Mouse (Mus musculus) kidney, adult 8-10 months (tissue): ENCODE data around the gene Rhot2.

Experiments
- DNase-seq, 2 experiments: peaks; one replicate each; pipeline ENCODE4 v3.0.0; 2022

Rhot2 gene

DNA sequence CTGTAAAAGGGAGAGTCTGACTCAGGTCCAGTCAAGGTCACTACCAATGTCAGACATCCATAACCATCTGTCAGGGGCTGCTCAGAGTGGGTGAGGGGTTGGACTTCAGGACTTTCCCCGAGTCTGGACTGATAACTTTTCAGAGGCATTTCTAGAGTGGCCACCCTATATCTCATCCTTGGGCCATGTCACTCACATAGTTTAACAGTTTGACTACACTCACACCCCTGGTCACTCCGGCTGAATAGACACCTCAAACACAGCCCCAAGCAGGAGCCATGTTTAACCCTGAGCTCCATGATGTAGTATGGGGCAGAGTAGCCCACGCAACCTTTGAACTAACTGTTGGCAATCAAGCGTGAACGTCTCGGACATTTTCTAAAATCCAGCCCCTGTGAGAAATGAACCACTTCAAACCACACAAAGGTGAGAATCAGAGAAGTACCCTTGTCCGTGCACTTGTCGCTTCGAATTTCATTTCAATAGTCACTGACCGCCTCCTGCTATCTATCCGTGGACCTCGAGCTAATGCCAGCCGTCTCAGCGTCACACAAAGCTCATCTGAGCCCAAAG lies 29.6 kb upstream of the Rhot2 start:
- DNase-seq, result peak in 1 of 2 experiments; percentile 66

DNA sequence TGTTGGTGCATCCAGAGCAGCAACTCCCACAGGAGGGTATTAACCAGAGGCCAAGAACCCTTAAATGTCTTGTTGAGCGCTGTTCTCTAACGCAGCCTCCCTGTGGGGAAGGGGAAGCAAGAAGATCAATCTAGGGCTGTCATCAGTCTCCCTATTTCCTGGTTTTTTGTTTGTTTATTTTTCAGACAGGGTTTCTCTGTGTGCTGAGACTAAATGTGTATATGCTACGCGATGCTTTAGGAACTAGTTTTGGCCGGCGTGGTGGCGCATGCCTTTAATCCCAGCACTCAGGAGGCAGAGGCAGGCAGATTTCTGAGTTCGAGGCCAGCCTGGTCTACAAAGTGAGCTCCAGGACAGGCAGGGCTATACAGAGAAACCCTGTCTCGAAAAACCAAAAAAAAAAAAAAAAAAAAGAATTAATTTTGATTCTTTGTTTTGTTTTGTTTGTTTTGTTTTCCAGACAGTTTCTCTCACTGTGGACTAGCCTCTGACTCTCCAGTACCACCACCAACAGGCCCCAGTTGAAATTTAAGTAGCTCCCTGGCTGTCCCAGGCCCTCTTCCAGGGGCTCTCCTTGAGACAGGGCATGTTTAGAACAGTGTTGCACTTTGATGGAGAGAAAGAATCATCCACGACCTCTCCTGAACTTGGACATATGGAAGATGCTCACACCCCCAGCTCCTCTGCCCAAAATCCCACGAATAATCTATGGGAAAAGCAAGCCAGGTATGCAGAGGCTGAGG lies 28.9 kb upstream of the Rhot2 start:
- DNase-seq, result no peak

DNA sequence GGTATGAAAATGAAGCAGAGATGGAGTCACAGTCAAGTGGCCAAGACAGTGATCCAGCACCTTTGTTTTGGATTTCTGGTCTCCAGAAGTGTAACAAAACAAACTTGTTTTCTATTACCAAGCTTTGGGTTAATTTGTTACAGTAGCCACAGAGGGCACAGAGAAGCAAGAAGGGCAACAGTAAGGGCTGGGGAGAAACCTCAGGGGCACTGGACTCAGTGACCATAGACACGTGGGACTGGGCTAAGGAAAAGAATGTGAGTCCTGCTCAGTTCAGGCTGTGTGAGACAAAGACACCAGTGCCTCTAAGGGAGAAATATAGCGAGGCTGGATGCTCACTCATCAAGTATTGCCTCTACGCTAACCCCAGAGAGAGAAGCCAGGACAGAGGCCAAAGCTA lies 28.0 kb upstream of the Rhot2 start:
- DNase-seq, result peak in 1 of 2 experiments; percentile 67

DNA sequence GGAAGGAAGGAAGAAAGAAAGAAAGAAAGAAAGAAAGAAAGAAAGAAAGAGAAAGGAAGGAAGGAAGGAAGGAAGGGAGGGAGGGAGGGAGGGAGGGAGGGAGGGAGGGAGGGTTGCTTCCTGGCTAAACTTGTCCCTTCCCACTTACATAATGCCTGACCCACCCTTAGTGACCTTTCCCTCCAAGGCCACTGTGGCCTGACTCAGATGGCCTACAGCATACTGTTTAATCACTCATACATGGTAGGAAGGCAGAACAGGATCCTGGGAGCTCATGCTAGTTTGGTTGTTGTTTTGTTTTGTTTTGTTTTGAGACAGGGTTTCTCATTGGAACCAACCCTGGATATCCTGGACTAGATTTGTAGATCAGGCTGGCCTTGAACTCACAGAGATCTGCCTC lies 26.9 kb upstream of the Rhot2 start:
- peak in 1 of 2 experiments; percentile 19 for DNase-seq

DNA sequence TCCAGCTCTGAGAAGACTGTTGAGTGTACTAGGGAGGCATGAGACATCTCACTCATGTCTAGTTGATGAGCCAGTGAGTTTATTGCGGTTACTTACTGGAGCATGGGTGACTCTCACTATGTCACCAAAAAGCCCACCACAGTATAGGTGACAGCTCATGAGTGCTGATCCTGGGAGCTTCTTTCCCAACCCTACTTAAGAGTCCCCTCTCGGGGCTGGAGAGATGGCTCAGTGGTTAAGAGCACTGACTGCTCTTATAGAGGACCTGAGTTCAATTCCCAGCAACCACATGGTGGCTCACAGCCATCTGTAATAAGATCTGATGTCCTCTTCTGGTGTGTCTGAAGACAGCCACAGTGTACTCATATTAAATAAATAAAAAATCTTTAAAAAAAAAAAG lies 25.3 kb upstream of the Rhot2 start:
- DNase-seq, result no peak

DNA sequence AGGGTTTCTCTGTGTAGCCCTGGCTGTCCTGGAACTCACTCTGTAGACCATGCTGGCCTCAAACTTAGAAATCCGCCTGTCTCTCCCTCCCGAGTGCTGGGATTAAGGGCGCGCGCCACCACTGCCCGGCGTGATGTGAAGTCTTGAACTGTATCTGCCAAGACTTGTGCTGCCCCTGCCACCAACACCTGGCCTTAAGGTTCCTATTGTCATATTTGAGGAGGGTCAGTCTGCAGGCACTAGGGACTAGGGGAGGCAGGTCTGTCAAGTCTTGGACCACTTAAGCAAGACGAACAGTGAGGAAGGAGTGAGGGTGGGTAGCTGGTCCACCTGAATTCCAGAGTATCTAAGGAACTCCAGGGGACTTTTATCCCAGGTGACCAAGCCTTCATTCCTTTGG lies 24.8 kb upstream of the Rhot2 start:
- DNase-seq, result no peak

DNA sequence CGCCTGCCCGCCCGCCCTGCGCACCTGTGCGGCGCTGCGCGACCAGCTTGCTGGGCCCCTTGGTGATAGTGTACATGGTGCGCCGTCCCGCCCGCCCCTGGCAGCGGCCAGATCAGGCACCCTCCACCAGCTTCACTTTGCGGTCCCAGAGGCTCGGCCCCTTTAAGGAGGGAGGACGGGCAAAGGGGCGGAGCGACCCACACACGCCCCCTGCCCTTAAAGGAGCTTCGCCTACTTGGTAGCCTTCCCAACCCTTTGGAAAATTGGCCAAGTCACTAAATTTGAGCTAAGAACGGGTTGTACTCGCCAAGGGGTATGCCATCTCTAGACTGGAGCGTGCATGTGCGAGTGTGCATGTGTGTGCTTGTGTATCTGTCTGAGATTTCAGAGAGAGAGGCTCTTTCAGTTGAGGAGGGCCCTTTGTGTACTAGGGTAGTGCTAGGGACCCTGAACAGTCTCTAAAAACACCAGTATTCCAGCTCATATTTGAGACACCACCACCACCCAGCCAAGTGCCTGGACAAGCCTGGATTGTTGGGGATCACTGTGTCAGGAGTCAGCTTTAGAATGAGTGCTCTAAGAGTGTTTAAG lies 24.0 kb upstream of the Rhot2 start, which contains the start of gene Mcrip2:
Gene Mcrip2, minus strand, starts transcription at position 164 of the 591 bp plus-strand sequence.
- peak; percentile 90 to 91 for DNase-seq

DNA sequence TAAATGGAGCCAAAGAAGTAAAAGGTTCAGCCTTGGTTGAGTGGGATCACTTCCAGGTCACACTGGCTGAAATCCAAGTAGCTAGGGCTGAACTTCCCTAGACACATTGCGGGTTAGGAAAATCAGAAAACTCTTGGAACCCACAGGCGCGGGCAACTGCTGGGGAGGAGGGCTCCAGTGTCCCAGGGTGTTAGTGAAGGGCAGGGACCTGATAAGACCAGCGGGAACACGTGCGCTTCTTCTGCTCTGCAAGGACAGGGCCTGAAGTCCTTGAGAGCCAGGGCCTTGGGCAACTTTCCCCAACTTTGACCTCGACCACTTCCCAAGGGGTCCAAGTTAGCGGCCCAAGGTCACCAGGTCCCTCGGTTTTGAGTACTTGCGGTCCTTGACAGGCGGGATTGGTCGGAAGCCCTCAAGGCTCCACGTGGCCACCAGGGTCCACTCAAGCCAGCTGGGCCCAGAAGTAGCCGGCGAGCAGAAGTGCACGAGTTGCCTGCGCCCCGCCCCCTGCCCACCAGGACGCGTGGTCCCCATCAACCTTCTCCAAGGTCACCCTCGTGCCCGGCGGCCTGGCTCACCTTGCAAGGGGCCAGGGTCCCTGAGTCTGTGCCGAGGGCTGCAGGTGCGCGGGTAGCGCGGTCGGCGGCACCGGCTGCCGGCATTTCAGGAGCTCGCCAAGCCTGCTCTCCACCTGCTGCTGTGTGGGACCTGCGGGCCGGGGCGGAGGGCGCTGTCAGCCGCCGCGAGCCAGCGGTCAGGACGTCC lies 23.4 kb upstream of the Rhot2 start:
- peak; percentile 79 to 84 for DNase-seq

DNA sequence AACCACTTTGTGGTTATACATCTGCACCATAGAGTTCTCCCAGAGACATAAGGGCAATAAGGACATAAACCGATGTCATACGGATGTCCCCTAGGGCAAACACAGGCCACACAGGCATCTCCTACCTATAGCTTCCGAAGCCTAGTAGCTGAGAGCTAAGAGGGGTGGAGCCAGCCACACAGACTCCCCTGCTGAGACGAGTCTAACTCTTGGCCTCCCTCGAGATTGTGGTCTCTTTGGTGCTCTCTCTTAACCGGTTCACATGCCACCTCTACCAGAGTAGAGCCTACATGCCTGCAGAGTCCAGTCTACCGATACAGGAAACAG lies 22.8 kb upstream of the Rhot2 start:
- DNase-seq, result no peak

DNA sequence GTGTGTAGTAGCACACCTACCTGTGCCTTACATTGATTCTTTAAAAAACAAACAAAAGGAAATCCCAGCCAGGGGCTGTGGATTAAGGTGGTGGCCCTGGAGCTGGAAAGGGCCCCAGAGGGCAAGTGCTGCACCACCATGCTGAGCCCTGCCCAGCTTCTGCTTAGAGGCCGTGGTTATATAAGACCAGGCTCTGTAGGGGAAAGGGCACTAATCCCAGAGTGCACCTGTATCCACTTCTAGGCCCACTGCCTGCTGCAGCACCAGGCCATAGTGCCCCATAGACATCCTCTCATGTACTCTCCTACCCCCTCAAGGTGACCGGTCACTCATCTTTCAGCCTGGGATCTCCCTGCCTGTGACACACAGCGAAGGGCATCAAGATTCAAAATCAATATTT lies 21.5 kb upstream of the Rhot2 start:
- peak; percentile 65 to 78 for DNase-seq

DNA sequence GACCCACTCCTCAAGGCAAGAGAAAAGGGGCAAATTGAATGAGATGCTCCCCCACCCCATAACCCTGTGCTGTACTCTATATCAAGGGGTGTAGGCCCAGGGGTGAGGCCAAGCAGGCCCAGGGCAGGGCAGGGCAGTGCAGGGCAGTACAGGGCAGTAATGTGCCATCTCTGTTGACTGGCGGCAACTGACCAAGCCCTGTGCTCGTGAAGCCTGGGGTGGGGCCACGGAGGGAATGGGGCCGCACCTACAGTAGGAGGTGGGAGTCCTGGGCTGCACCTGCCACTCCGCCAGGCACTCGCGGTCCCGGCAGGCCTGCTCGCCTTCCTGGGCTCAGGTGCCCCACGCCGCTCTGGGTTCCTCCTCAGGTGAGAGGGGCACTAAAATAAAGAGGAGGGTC lies 20.6 kb upstream of the Rhot2 start:
- DNase-seq, result no peak

DNA sequence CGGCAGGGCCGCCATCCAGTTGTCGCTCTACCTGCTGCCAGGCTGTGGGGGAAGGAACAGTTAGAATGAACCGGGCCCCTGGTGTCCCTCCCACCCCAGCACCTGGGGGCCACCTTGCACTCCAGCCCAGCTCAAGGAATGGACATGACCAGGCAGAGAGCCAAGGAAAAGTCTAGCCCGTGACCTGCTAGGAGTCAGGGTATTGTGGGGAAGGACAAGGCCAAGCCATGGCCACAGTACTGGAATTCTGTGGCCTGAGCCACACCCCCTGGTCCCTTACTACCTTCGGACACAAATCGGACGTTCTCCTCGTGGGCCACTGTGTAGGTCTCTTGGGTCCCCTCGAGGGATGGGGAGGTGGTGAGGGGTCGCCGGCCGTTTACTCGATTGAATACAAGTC lies 19.7 kb upstream of the Rhot2 start:
- no peak for DNase-seq

DNA sequence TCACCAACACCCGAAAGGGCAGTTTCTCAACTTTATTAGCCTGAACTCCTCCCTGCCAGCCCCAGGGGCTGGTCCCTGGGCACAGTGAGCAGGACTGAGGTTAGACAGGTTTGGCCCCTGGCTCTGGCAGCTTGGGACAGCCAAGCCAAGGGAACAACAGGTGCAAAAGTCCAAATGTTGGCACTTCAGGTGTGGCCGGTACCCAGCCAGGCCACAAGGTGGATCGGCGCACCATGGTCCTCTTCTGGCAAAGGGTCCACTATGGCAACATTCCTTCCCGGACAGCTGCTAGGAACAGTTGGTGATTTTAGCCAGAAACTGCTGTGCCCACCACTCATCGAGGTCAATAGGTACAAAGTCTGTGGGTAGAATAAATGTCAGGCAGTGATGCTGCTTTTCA lies 19.0 kb upstream of the Rhot2 start:
- DNase-seq, result peak in 1 of 2 experiments; percentile 59

DNA sequence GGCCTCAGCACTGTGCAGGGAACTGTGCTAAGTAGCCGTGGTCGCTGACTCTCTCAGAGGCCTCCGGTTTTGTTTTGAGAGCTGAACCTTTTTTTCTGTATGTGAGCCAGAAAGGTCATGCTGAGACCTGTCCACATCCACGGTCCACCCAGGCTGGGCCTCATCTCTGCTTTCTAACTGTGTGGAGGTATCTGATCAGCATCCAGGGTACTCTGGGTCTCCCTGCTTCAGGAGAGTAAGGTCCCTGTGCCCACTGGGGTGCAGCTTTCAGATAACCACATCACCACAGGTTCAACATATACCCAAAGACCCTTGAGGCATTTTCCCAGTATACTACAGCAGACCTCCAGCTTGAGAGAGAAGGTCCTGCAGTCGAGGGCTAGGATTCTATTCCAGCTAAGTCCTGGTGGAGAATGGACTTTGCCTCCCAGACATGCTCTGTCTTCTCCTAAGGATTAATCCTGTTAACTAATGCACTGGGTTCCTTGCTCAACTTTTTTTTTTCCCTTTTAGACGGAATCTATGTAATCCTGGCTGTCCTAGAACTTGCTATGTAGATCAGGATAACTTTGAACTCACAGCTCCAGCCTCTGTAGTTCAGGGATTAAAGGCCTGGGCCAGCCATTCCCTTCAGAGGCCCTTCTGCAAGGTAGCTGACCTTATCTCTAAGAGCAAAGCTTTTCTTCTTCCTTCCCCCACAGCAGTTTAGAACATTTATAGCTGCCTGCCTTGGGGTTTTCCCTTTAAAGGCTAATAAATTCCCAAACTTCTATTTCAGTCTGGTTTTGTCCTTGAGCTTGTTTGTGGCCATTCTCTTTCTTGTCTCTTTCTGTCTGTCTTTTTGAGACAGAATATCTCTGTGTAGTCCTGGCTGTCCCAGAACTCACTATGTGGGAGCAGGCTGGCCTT lies 17.3 kb upstream of the Rhot2 start:
- DNase-seq, result peak in 1 of 2 experiments; percentile 27

DNA sequence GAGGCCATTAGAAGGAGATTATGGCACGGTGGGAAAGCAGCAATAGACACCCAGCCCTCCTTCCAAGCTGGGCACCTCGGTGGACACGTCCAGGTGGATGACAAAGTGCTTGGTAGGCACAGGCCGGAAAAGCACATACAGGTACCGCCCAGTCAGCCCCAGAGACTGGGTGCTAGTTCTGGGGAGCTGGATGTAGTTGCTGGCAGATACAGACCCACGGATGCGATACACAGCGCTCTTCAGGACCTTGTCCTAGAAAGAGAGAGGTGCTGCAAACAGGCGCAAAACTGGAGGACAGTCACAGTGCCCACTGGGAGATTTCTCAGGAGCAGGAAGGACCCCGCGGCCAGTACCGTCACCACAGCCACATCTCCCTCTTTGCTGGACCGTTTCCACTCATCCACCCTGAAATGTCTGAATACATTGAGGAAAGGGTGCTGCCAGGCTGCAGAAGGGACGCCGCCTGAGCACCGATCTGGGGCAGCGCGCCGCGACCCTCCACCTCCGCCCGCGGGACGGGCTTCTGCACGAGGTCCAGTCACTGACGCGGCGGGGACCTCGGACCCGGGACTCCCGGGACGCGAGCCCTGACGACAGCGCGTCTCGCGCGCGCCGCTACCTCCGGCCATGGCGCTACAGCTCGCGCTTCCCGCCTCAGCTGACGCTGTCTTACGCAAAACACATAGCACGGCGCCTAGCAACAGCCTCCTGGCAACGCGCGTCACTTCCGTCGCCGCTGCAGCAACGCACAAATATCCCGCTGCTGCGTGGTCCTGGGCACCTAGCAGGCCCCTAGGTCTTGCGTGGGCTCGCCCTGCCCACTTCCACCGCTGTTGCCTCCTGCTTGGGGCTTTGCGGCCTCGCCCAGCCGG lies 16.4 kb upstream of the Rhot2 start, which contains the start of gene Wdr90:
Gene Wdr90, minus strand, starts transcription at position 670 of the 872 bp plus-strand sequence.
- DNase-seq, result peak; percentile 89 to 90

DNA sequence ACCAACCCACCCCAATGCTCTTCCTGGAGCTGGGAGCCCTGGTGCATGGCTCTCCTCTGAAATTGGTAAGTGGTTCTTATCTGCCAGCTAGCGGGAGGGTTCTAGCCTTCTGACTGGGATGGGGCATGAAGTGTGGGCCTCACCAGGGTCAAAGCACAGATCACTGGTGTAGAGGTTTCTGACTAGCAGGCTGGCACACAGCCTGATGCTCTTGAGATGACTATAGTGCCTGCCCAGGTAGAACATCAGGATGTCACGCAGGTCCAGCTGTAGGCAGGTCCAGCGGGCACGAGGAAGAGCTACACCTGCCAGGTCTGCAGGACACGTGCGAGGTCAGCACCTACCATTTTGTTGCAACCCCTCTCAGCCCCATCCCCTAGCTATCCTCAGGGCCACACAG lies 15.6 kb upstream of the Rhot2 start:
- DNase-seq, result no peak

DNA sequence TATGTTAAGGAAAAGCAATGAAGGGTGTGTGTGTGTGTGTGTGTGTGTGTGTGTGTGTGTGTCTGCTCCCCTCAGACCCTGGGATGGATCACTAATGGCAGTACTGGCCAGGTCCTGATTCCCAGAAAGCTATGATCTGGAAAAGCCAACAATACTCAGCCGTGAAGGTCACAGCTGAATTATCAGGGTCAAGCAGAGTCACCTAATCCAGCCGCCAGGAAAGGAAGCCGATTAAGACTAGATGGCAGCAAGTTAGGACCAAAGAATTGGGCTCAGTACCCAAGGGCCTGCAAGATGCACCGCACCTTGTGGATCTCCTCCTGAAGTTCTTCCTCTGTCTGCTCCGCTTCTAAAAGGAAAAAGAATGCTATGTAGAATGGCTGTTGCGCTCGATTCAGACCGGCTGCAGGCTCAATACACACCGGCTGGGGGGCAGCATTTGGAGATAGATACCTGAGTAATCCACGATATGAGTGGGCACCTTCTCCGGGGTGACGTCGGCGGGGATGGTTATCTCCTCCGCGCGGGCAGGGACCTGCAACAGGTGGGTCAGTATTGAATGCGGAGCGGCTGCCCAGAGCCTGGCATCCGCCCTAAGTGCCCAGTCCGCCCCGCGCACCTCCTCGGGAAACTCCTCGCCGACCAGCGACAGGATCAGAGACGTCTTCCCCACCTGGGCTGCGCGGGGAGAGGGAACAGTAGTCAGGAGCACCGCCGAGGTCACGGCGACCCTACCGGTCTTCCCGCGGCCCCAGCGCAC lies 835 bp downstream of the Rhot2 start:
- peak in 1 of 2 experiments; percentile 35 for DNase-seq

DNA sequence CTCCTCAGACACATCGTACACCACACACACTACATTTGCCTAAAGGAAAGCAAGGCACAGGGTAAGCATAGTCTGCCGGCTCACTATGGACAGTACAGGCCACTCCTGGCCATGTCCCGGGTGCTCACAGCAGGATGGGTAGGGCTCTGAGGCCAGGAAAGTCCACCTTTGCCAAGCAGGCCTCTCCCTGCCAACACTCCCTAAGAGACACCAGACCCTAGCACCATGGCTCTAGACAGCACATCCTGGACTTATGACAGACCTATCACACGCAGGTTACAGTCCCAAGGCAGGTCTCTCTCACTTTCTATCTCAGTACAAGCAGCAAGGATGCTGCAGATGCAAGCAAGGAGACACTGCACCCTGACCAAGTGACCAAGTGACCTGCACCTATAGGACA lies 1.5 kb downstream of the Rhot2 start:
- no peak for DNase-seq

DNA sequence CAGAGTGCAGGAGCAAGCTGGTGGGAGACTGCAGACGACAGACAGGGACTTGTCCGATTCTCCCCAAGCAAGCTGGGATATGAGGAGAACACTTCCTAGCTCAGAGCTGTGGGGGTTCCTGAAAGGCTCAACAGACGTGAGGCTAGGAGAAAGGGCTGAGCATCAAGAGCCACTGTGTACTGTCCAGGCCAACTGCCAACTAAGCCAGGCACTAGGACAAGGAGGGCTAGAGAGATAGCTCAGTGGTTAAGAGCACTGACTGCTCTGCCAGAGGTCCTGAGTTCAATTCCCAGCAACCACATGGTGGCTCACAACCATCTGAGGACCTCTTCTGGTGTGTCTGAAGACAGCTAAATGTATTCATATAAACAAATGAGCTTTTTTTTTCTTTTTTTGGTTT lies 2.1 kb downstream of the Rhot2 start:
- no peak for DNase-seq

DNA sequence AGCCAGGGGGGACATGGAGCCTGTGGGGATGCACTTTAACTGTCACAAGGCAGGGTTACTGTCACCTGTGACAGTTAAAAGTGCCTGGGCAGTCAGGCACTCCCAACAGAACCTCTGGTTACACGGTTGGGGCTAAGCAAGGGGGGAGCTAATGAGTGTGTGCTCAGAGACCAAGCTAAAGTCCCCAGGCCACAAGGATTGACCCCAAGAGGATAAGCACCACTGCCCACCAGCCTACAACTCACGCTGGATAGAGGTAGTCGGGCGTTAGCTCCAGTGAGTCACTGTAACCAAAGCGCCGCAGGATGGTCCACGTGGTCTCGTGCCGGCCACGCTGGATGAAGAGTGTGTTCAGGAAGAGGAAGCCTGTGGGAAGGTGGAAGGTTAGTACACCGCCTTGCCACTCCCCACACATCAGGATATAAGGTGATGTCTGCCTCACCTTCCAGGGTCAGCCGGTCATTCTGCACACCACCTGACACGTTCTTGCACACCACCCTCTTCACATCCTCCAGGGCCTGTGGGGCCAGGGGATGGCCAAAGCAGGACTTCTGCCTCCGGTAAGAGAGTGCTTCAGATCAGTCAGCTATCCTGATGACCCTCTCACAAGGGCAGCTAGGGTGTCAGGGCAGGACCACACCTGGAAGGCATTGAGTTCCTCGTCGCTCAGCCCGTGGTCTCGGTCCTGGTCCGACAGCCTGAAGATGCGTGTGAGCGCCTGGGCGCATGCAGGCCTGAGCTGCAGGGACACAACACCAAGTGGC lies 3.4 kb downstream of the Rhot2 start, which contains the start of gene Gm20683:
Gene Gm20683, minus strand, starts transcription at position 647 of the 764 bp plus-strand sequence.
- no peak for DNase-seq
